Mouse (Mus musculus) heart, embryonic 12.5 days (tissue): ENCODE measurements around the gene Tmbim1. TPM values are rescaled to one million over a fixed set of nuclear protein-coding genes. Genes with fewer than 3 reads are reported as not detected.

Source experiments
- ATAC-seq: fragments of 200-750 bp; cut with Nextera tagmentation; 2 replicates; pipeline ENCODE4 v1.8.0; 2017; ENCODE audit warnings: moderate TSS enrichment, moderate library complexity; ENCODE audit not compliant: insufficient number of reproducible peaks, low FRiP score
- H3K27ac ChIP-seq: fragments of 300-500 bp; sonication (generic); 2 replicates; pipeline ENCODE4 v1.5.1; 2016; ENCODE audit warnings: mild to moderate bottlenecking, moderate library complexity; ENCODE audit not compliant: poor library complexity, severe bottlenecking
- H3K27me3 ChIP-seq: fragments of 300-500 bp; sonication (generic); replicated peaks from 2 replicates; pipeline ENCODE4 v1.6.1; 2016; ENCODE audit warnings: mild to moderate bottlenecking, moderate library complexity
- H3K36me3 ChIP-seq: fragments of 300-500 bp; sonication (generic); 2 replicates; pipeline ENCODE4 v1.6.1; 2016; ENCODE audit warnings: mild to moderate bottlenecking, moderate library complexity
- H3K4me1 ChIP-seq: fragments of 300-500 bp; sonication (generic); replicated peaks from 2 replicates; pipeline ENCODE4 v1.6.1; 2016; ENCODE audit warnings: mild to moderate bottlenecking
- H3K4me2 ChIP-seq: fragments of 300-500 bp; sonication (generic); 2 replicates; pipeline ENCODE4 v1.6.1; 2016; ENCODE audit warnings: mild to moderate bottlenecking, moderate library complexity
- H3K4me3 ChIP-seq: fragments of 300-500 bp; sonication (generic); 2 replicates; pipeline ENCODE4 v1.5.1; 2016; ENCODE audit warnings: mild to moderate bottlenecking
- H3K9ac ChIP-seq: fragments of 300-500 bp; sonication (generic); 2 replicates; pipeline ENCODE4 v1.6.1; 2016; ENCODE audit warnings: mild to moderate bottlenecking, moderate library complexity
- H3K9me3 ChIP-seq: fragments of 300-500 bp; sonication (generic); replicated peaks from 2 replicates; pipeline ENCODE4 v1.6.1; 2016; ENCODE audit warnings: mild to moderate bottlenecking, moderate library complexity
- WGBS: fragments of 180-500 bp; shearing (Covaris S2); methylation state at CpG from one replicate; pipeline ENCODE4 v1.1.7; 2016; 5-methylcytosine and 5-hydroxymethylcytosine counted together
- polyA plus RNA-seq: library from polyadenylated mRNA; unstranded; fragments of >200 nt; fragmentation: Nextera tagmentation; extraction: Ambion mirVana; gene quantifications from 2 replicates; pipeline ENCODE4 v1.2.1, GENCODE M21; 2016

Tmbim1 gene
- polyA plus RNA-seq, 1 experiment from 2014 or later: 41.1 TPM

DNA sequence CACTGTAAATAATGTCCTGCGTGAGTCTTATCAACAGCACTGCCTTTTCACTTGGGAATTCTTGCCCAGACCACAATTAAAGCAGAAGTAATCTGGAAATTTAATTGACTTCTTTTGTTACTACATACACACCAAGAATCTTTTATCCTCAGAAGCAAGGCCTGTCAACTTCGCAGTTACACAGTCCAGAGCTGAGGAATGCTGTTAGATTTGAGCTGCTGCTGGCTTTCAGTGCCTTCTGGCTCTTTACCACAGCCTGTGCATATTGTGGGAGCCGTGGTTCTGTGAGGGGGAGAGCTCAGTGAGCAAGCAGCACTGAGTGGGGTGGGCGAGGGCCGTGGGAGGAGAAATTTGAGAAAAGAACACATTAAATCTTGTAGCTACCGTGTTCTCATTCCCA, 65.1 kb downstream of the Tmbim1 start:
- Histone ChIP-seq H3K4me1 (peaks cover 69% of the 10 kb centered on the region), H3K9ac (peak overlapping the region; percentile 64), H3K4me3 (0 out of 2 replicates have a peak overlapping the region, but pooled peaks have one; percentile 15), H3K27me3 (no peaks in the 10 kb centered on the region), H3K36me3 (no peaks in the 10 kb centered on the region), H3K27ac (peak overlapping the region; percentile 93), H3K4me2 (peak overlapping the region; percentile 50), H3K9me3 (no peaks in the 10 kb centered on the region)
- 19% methylated on average over 6 of the region's 6 CpGs for WGBS
- ATAC-seq: no peak

DNA sequence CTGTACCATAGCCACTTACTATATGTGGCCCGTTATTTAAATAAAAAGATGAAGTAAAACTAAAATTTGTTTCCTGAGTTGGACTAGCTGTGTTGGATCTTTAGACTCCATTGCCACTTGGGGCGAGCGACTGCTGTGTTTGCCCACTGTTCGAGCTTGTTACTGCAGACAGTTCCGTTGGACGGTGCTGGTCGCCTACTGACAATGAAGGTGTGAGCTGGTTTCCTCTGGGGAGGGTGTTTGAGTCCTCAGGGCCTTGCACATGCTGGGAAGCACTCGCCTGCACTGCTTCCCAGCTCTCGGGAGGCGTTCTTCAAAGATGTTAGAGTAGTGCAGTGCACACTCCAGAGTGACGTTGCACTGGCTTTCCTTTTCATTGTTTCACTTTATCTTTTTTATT, 65.8 kb downstream of the Tmbim1 start:
- Histone ChIP-seq H3K27ac (peak overlapping the region; percentile 93), H3K27me3 (no peaks in the 10 kb centered on the region), H3K4me1 (peaks cover 62% of the 10 kb centered on the region), H3K9me3 (no peaks in the 10 kb centered on the region), H3K9ac (peak overlapping the region; percentile 59), H3K4me2 (peak overlapping the region; percentile 91), H3K36me3 (no peaks in the 10 kb centered on the region), H3K4me3 (peak overlapping the region; percentile 95)
- no peak for ATAC-seq
- 19% methylated on average over 11 of the region's 11 CpGs for WGBS

DNA sequence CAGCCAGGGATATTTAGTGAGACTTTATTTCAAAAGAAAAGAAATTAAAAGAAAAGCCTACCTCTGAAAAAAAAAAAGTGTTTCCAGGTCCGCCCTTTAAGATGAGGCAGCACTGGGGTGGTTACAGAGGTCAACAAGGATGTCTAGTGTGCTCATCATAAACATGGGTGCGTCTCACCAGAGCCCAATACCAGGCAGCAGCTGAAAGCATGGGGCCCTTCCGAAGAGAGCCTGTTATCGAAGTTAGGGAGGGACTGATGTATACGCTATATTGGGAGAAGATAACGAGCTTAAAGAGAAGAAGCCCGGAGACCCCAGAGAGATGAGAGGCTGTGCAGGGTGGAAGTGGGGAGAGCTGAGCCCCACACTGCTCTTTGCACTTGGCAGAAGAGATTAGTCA, 66.3 kb downstream of the Tmbim1 start:
- Histone ChIP-seq H3K9ac (peak overlapping the region; percentile 59), H3K4me2 (peak overlapping the region; percentile 91), H3K27me3 (no peaks in the 10 kb centered on the region), H3K27ac (peak overlapping the region; percentile 93), H3K9me3 (no peaks in the 10 kb centered on the region), H3K4me3 (peak overlapping the region; percentile 95), H3K4me1 (peaks cover 58% of the 10 kb centered on the region), H3K36me3 (no peaks in the 10 kb centered on the region)
- ATAC-seq: no peak
- 7% methylated on average over 7 of the region's 7 CpGs for WGBS

Other genes with a start within 250 kb of the Tmbim1 start
- 111 and 115 TPM in 2 replicates for gene Tns1, start 181.2 kb downstream of the Tmbim1 start, polyA plus RNA-seq
- 0.28 and 0.36 TPM in 2 replicates for gene Rufy4, start 180.1 kb downstream of the Tmbim1 start, polyA plus RNA-seq
- 0.08 and 0.11 TPM in 2 replicates for gene Cxcr2, start 151.6 kb downstream of the Tmbim1 start, polyA plus RNA-seq
- not detected in 2 replicates for gene Cxcr1, start 111.0 kb downstream of the Tmbim1 start, polyA plus RNA-seq
- gene Arpc2, start 69.5 kb downstream of the Tmbim1 start, polyA plus RNA-seq: 478 and 484 TPM in 2 replicates
- 0.37 and 0.41 TPM in 2 replicates for gene Gpbar1, start 27.1 kb downstream of the Tmbim1 start, polyA plus RNA-seq
- 169 and 171 TPM in 2 replicates for gene Aamp, start 20.9 kb downstream of the Tmbim1 start, polyA plus RNA-seq
- gene Pnkd, start 20.7 kb downstream of the Tmbim1 start, polyA plus RNA-seq: 215 and 216 TPM in 2 replicates
- gene Catip, start 56.5 kb upstream of the Tmbim1 start, polyA plus RNA-seq: 0.46 TPM in 2 replicates
- 1.3 and 1.5 TPM in 2 replicates for gene Slc11a1, start 69.6 kb upstream of the Tmbim1 start, polyA plus RNA-seq
- gene Ctdsp1, start 85.9 kb upstream of the Tmbim1 start, polyA plus RNA-seq: 54.5 and 55.9 TPM in 2 replicates
- 0.27 and 0.28 TPM in 2 replicates for gene Vil1, start 103.8 kb upstream of the Tmbim1 start, polyA plus RNA-seq
- 36.0 and 36.7 TPM in 2 replicates for gene Cnot9, start 200.4 kb upstream of the Tmbim1 start, polyA plus RNA-seq
- gene Plcd4, start 237.3 kb upstream of the Tmbim1 start, polyA plus RNA-seq: 0.18 and 0.36 TPM in 2 replicates
- 24.7 and 26.8 TPM in 2 replicates for gene Usp37, start 238.7 kb upstream of the Tmbim1 start, polyA plus RNA-seq